Mouse (Mus musculus) NIH3T3 (cell line): Measurements from ENCODE around the gene Ifrd2.
A peak's percentile ranks its signal among the peaks of the same experiment; 100 is the strongest.

ENCODE experiments used
- DNase-seq: peaks from one replicate; pipeline ENCODE4 v3.0.0-alpha.2; 2012; ENCODE audit warnings: low read depth

The Ifrd2 gene

GRCm38 (mm10) chr9:107599433-107599832, 12.0 kb downstream of the Ifrd2 start:
- DNase-seq = no peak

GRCm38 (mm10) chr9:107599842-107600241, 12.4 kb downstream of the Ifrd2 start:
- DNase-seq = no peak

GRCm38 (mm10) chr9:107600745-107601144, 13.3 kb downstream of the Ifrd2 start:
- peak; percentile 24 for DNase-seq

GRCm38 (mm10) chr9:107601275-107601674, 13.8 kb downstream of the Ifrd2 start:
- no peak for DNase-seq

- peak; percentile 94 for DNase-seq
These were observed 14.7 kb downstream of the Ifrd2 start for GRCm38 (mm10) chr9:107602068-107602648.

- no peak for DNase-seq
These were observed 15.8 kb downstream of the Ifrd2 start for GRCm38 (mm10) chr9:107603251-107603650.

- no peak for DNase-seq
These were observed 17.7 kb downstream of the Ifrd2 start for GRCm38 (mm10) chr9:107605041-107605661.

GRCm38 (mm10) chr9:107606591-107606990, 19.1 kb downstream of the Ifrd2 start:
- no peak for DNase-seq

GRCm38 (mm10) chr9:107607036-107607435, 19.6 kb downstream of the Ifrd2 start:
- DNase-seq = no peak

GRCm38 (mm10) chr9:107607653-107608245, 20.3 kb downstream of the Ifrd2 start:
- no peak for DNase-seq

GRCm38 (mm10) chr9:107608741-107609432, 21.4 kb downstream of the Ifrd2 start, which contains the start of gene Sema3b:
Sema3b (minus strand) TSS chr9:107609229.
- DNase-seq = peak; percentile 81

- DNase-seq = no peak
These were observed 22.0 kb downstream of the Ifrd2 start for GRCm38 (mm10) chr9:107609433-107609830.

GRCm38 (mm10) chr9:107611456-107612190, 24.2 kb downstream of the Ifrd2 start:
- DNase-seq = peak; percentile 33

- DNase-seq = peak; percentile 98
These were observed 24.9 kb downstream of the Ifrd2 start for GRCm38 (mm10) chr9:107612191-107612944.

- peak; percentile 47 for DNase-seq
These were observed 25.6 kb downstream of the Ifrd2 start for GRCm38 (mm10) chr9:107612945-107613569.

- no peak for DNase-seq
These were observed 27.6 kb downstream of the Ifrd2 start for GRCm38 (mm10) chr9:107615035-107615434.

- no peak for DNase-seq
These were observed 30.0 kb downstream of the Ifrd2 start for GRCm38 (mm10) chr9:107617461-107617860.

GRCm38 (mm10) chr9:107618098-107618497, 30.7 kb downstream of the Ifrd2 start:
- DNase-seq = no peak

- peak; percentile 44 for DNase-seq
These were observed 31.5 kb downstream of the Ifrd2 start for GRCm38 (mm10) chr9:107618778-107619545.

GRCm38 (mm10) chr9:107619546-107619879, 32.1 kb downstream of the Ifrd2 start:
- DNase-seq = peak; percentile 76
